Mouse (Mus musculus) ES-E14 (cell line): Measurements from ENCODE around the gene Gata2. TPM values are rescaled to one million over a fixed set of nuclear protein-coding genes. Genes with fewer than 3 reads are reported as not detected.

Source experiments
- DNase-seq: peaks from one replicate; pipeline ENCODE4 v3.0.0-alpha.2; 2013; ENCODE audit warnings: low read depth, low spot score
- H3K27ac ChIP-seq: 2 replicates; pipeline ENCODE4 v1.5.1; 2012; ENCODE audit warnings: low read depth, mild to moderate bottlenecking, low read length, moderate library complexity, mixed read lengths; ENCODE audit not compliant: poor library complexity, insufficient read depth, severe bottlenecking
- H3K36me3 ChIP-seq: 2 replicates; pipeline ENCODE4 v1.6.1; 2012; ENCODE audit warnings: mild to moderate bottlenecking, low read length, moderate library complexity, mixed read lengths; ENCODE audit not compliant: control insufficient read depth, poor library complexity, insufficient read depth, severe bottlenecking
- H3K4me1 ChIP-seq, 2 experiments: fragments of 150-350 bp in 1 of 2; sonication (generic) in 1 of 2; 2 replicates each; pipeline ENCODE4 v1.6.1; 2012; ENCODE audit warnings: low read length in 2 of 2, mild to moderate bottlenecking in 1 of 2, mixed read lengths in 1 of 2; ENCODE audit not compliant: control insufficient read depth in 2 of 2, insufficient read depth in 2 of 2, poor library complexity in 1 of 2
- H3K4me3 ChIP-seq, 2 experiments: fragments of 150-350 bp in 1 of 2; sonication (generic) in 1 of 2; 2 replicates each; pipeline ENCODE4 v1.5.1; 2012; ENCODE audit warnings: low read length in 2 of 2, low read depth in 1 of 2, mild to moderate bottlenecking in 1 of 2, mixed read lengths in 1 of 2; ENCODE audit not compliant: insufficient read depth in 1 of 2, poor library complexity in 1 of 2, severe bottlenecking in 1 of 2
- H3K9ac ChIP-seq: 2 replicates; pipeline ENCODE4 v1.6.1; 2012; ENCODE audit warnings: low read depth, mild to moderate bottlenecking, low read length, mixed read lengths; ENCODE audit not compliant: poor library complexity, insufficient read depth, severe bottlenecking
- H3K9me3 ChIP-seq: fragments of 150-350 bp; sonication (generic); 2 replicates; pipeline ENCODE4 v1.6.1; 2012; ENCODE audit warnings: low read depth, mild to moderate bottlenecking, low read length; ENCODE audit not compliant: control insufficient read depth, insufficient read depth
- CHD2 ChIP-seq: IDR thresholded peaks from 2 replicates; pipeline ENCODE4 v1.6.1; 2014; ENCODE audit warnings: mild to moderate bottlenecking, low read depth, low read length, inconsistent platforms
- HCFC1 ChIP-seq: IDR thresholded peaks from 2 replicates; pipeline ENCODE4 v1.6.1; 2012; ENCODE audit warnings: low read length, inconsistent platforms, borderline replicate concordance; ENCODE audit not compliant: insufficient read depth
- MAFK ChIP-seq: IDR thresholded peaks from 2 replicates; pipeline ENCODE4 v1.6.1; 2014; ENCODE audit warnings: mild to moderate bottlenecking, low read depth, low read length, inconsistent platforms; ENCODE audit not compliant: insufficient read depth
- ZC3H11A ChIP-seq: IDR thresholded peaks from 2 replicates; pipeline ENCODE4 v1.6.1; 2012; ENCODE audit warnings: low read depth, mild to moderate bottlenecking, inconsistent platforms, low read length, borderline replicate concordance
- ZNF384 ChIP-seq: IDR thresholded peaks from 2 replicates; pipeline ENCODE4 v1.6.1; 2012; ENCODE audit warnings: low read depth, low read length, inconsistent platforms
- in situ Hi-C, 2 experiments: fragments of 600-800 bp; cut with MboI; formaldehyde crosslinking; loops; one replicate each; pipeline ENCODE4 v1.15.1; 2025; ENCODE audit warnings: low sequenced_read_pairs in 2 of 2, inconsistent platforms in 1 of 2; ENCODE audit not compliant: unreplicated experiment in 2 of 2
- total RNA-seq: library from RNA; depleted of rRNA; stranded (reverse); fragments of 300-350 nt; gene quantifications from 2 replicates; pipeline ENCODE4 v1.2.3, GENCODE M21; 2012

Gene Gata2
- total RNA-seq, 1 experiment, result 5.4 TPM

DNA sequence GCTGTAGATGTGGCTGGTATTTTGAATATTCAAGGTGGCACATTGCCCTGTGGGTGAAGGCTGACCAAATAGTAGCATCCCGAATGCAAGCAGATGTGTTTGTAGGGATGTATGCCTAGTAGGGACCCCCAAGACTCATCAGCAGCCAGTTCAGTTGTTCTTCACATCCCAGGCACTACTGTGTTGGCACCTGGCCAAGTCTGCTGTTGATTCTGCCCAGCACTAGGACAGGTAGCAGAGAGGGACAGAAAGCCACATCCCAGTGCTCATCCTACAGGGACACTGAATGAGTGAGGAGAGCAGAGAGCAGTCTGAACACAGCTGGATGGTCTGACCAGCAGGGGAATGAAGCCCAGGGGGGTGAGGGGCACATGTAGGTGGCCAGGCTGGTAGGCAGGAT is 55.5 kb downstream of the Gata2 start:
- in situ Hi-C loops, result no loop called here
- no peaks in the 10 kb centered on the region for H3K36me3 ChIP-seq
- no peak overlapping the region for H3K4me3 ChIP-seq
- H3K27ac ChIP-seq, result no peak overlapping the region
- H3K9me3 ChIP-seq, result no peaks in the 10 kb centered on the region
- no peak for TF ChIP-seq HCFC1
- TF ChIP-seq CHD2, result no peak
- no peak for TF ChIP-seq MAFK
- no peak for TF ChIP-seq ZNF384
- TF ChIP-seq ZC3H11A, result no peak
- no peaks in the 10 kb centered on the region for H3K4me1 ChIP-seq
- no peak for DNase-seq
- H3K9ac ChIP-seq, result no peak overlapping the region

DNA sequence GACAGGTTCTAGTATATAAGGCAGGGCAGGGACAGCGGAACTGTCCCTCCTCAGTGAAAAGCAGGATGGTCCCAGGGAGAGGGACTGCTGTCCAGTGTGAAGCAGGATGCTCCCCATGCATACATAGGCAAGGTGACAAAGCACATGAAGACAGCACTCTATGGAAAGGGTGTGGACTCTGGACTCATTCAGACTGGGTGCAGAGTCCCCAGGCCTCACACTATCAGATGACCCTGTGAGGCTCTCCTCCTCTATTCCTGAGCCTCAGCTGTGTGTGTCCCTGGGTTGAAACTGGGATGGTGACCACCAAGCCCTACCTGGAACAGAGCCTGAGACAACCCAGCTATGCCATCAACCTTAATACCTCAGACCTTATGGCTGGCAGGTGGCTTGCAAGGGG is 57.7 kb downstream of the Gata2 start:
- no peak overlapping the region for H3K27ac ChIP-seq
- DNase-seq, result no peak
- H3K9ac ChIP-seq, result no peak overlapping the region
- in situ Hi-C loops, result no loop called here
- H3K4me3 ChIP-seq, result no peak overlapping the region
- no peaks in the 10 kb centered on the region for H3K4me1 ChIP-seq
- no peak for TF ChIP-seq CHD2
- no peak for TF ChIP-seq ZNF384
- no peak for TF ChIP-seq ZC3H11A
- TF ChIP-seq HCFC1, result no peak
- no peak for TF ChIP-seq MAFK
- no peaks in the 10 kb centered on the region for H3K9me3 ChIP-seq
- no peaks in the 10 kb centered on the region for H3K36me3 ChIP-seq

DNA sequence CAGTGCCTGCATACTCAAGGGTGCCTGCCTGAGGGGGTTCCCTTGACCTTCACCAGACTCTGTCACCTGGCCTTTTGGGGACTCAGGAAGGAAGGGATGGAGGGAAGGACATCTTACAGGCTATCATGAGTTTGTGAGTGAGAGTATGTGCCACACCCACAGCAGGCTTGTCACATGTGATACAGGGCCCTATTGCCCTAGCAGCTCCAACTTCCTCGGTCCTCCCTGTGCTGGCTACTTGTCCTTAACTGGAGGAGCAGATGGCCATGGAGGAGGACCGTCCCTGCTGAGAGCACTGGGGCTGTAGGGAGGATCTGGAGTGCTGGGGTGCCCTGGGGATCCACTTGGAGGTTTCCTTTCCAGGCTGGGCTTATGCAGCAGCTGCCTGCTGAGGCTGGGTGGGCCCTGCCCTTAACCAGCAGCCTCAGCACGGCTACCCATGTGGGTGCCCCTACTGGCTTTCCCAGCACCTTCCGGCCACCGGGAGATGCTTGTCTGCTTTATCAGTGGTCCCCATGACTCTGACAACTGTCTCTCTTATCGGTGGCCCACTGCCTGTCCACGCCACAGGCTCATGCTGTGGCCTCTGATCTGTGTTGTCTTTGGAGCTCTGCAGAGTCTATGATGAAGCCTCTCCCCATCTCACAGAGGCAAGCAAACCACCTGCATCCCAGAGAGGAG is 58.2 kb downstream of the Gata2 start:
- Histone ChIP-seq H3K4me1 (no peaks in the 10 kb centered on the region), H3K4me3 (no peak overlapping the region), H3K27ac (no peak overlapping the region), H3K36me3 (no peaks in the 10 kb centered on the region; the same call in 1 of the 2 replicates), H3K9ac (no peak overlapping the region), H3K9me3 (no peaks in the 10 kb centered on the region)
- in situ Hi-C loops, result no loop called here
- no peak for DNase-seq
- no peak for TF ChIP-seq CHD2
- no peak for TF ChIP-seq ZNF384
- no peak for TF ChIP-seq MAFK
- no peak for TF ChIP-seq HCFC1
- no peak for TF ChIP-seq ZC3H11A

DNA sequence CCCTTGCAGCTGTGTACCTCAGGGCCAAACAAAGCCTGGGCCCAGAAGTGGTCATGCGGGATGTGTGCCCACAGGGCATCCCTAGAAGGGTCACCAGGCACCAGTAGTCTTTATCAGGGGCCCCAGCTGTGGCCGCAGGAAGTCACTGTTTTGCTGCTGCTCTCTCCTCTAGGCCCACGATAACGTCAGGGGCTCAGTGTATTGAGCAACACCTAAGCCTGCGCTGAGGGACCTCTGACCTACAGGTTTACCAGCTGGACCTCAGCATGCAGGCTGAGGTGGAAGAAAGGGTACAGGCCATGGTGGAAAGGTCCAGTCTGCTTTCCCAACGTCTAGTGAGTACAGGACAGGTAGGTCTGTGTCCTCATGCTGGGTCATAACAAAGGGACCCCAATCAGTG is 60.4 kb downstream of the Gata2 start:
- in situ Hi-C loops, result no loop called here
- DNase-seq, result no peak
- no peak overlapping the region for H3K4me3 ChIP-seq
- no peaks in the 10 kb centered on the region for H3K9me3 ChIP-seq
- no peak overlapping the region for H3K27ac ChIP-seq
- peaks cover 2% of the 10 kb centered on the region; the same call in 1 of the 2 replicates for H3K36me3 ChIP-seq
- H3K9ac ChIP-seq, result no peak overlapping the region
- no peaks in the 10 kb centered on the region for H3K4me1 ChIP-seq
- TF ChIP-seq ZC3H11A, result no peak
- no peak for TF ChIP-seq ZNF384
- TF ChIP-seq MAFK, result no peak
- TF ChIP-seq CHD2, result no peak
- TF ChIP-seq HCFC1, result no peak
